Mouse (Mus musculus): ENCODE data around the gene Gja5.
"Not testable (repeated sequence)": the region's sequence is repeated elsewhere in the genome, so short reads cannot be mapped to it uniquely, and the experiment has no call there.

Gja5 gene

GRCm38 (mm10) chr3:97044188-97044587 is 139.7 kb downstream of the Gja5 start:
- no peak for DNase-seq

GRCm38 (mm10) chr3:97047757-97048156 is 143.3 kb downstream of the Gja5 start:
- no peak for DNase-seq

- no peak for DNase-seq
Observed at GRCm38 (mm10) chr3:97048360-97048759, 143.9 kb downstream of the Gja5 start.

GRCm38 (mm10) chr3:97051264-97051744 is 146.8 kb downstream of the Gja5 start:
- peak; percentile 12 for DNase-seq

- no peak for DNase-seq
Observed at GRCm38 (mm10) chr3:97052069-97052799, 147.7 kb downstream of the Gja5 start.

GRCm38 (mm10) chr3:97058704-97059103 is 154.2 kb downstream of the Gja5 start:
- DNase-seq = no peak

- no peak for DNase-seq
Observed at GRCm38 (mm10) chr3:97060119-97060518, 155.6 kb downstream of the Gja5 start.

GRCm38 (mm10) chr3:97062814-97063213 is 158.3 kb downstream of the Gja5 start:
- DNase-seq = no peak

GRCm38 (mm10) chr3:97064046-97064445 is 159.6 kb downstream of the Gja5 start:
- DNase-seq = no peak

- not testable (repeated sequence) for DNase-seq
Observed at GRCm38 (mm10) chr3:97069589-97069988, 165.1 kb downstream of the Gja5 start.

- not testable (repeated sequence) for DNase-seq
Observed at GRCm38 (mm10) chr3:97071916-97072315, 167.4 kb downstream of the Gja5 start.

- DNase-seq = not testable (repeated sequence)
Observed at GRCm38 (mm10) chr3:97072361-97072760, 167.9 kb downstream of the Gja5 start.

- not testable (repeated sequence) for DNase-seq
Observed at GRCm38 (mm10) chr3:97075744-97076350, 171.4 kb downstream of the Gja5 start.

GRCm38 (mm10) chr3:97076412-97076811 is 171.9 kb downstream of the Gja5 start:
- DNase-seq = peak; percentile 17

- DNase-seq = no peak
Observed at GRCm38 (mm10) chr3:97078436-97078835, 173.9 kb downstream of the Gja5 start.

- no peak for DNase-seq
Observed at GRCm38 (mm10) chr3:97082156-97082555, 177.7 kb downstream of the Gja5 start.

GRCm38 (mm10) chr3:97087326-97087725 is 182.8 kb downstream of the Gja5 start:
- DNase-seq = peak; percentile 44

GRCm38 (mm10) chr3:97088291-97088690 is 183.8 kb downstream of the Gja5 start:
- not testable (repeated sequence) for DNase-seq

GRCm38 (mm10) chr3:97091971-97092370 is 187.5 kb downstream of the Gja5 start:
- DNase-seq = not testable (repeated sequence)

- not testable (repeated sequence) for DNase-seq
Observed at GRCm38 (mm10) chr3:97096664-97097063, 192.2 kb downstream of the Gja5 start.

GRCm38 (mm10) chr3:97100784-97101641 is 196.5 kb downstream of the Gja5 start:
- no peak for DNase-seq

- DNase-seq = not testable (repeated sequence)
Observed at GRCm38 (mm10) chr3:97103946-97104345, 199.5 kb downstream of the Gja5 start.

Measured in liver (tissue).